Mouse (Mus musculus) telencephalon, adult 2 months (tissue): ENCODE measurements around the gene Npl.

ENCODE experiments used
- DNase-seq: peaks from one replicate; pipeline ENCODE4 v3.0.0-alpha.2; 2011; ENCODE audit warnings: low read depth, low spot score

Gene Npl

DNA sequence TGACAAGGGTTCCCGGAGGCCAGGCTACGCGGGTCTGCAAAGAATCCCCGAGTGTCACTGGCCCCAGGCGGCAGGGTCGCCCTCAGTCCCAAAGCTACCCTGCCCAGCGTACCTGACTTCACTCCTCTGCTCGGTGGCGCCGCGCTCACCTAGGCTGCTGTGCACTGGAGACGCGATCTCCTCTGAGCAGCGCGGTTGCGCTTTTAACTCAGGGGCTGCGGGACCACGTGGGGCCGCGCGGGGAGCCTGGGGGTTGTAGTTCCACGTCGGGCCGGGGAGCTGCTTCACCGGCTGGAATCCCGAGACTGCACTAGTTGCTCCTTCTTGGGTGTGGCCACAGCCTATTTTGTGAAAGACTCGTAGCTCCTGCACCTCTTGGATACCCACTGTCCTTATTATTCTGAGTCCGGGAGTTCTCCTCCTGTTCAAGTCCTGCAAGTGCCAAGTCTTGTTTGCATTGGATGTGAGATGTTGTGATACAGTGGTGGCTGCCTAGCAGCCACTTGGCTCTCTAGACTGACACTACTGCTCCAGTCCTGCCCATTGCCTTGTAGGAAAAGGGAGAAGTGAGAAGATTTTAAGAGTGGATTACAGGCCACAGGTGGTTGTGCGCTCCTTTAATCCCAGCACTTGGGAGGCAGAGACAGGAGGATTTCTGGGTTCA lies at the start of gene Npl:
Npl (minus strand) TSS at position 510 of the 664 bp plus-strand sequence.
- DNase-seq: no peak

DNA sequence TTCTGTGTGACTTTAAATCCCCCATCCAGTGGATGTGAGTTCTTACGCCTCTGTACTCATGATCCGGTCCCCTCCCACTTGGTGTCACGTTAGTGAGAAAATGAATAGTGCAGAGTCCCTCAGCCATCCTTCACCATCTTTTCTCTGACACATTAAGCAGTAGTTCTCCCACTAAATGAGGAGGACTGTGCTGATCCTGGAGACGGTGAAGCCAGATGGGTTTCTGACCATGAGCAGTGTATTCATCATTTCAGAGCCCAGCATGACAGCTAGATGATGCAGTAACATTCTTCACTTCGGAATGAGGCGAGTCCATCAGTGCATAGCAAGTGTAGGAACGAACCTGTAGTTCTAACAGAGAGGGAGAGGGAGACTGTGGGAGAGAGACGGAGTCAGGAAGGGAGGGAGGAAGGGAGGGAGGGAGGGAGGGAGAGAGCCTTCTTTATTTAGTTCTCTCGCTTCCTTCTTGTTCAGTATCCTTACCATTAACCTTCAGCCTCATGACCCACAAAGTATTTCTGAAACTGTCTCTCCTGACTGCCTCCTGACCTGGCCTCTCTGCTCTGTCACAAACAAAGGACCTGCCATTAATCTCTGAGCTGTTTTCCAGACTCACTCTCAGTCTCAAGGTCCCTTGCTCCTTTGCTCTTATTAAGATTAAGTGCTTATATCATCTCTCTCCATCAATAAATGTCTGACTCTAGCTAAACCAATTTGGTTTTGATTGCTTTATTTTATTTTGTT lies 49.6 kb upstream of the Npl start:
- DNase-seq: no peak

DNA sequence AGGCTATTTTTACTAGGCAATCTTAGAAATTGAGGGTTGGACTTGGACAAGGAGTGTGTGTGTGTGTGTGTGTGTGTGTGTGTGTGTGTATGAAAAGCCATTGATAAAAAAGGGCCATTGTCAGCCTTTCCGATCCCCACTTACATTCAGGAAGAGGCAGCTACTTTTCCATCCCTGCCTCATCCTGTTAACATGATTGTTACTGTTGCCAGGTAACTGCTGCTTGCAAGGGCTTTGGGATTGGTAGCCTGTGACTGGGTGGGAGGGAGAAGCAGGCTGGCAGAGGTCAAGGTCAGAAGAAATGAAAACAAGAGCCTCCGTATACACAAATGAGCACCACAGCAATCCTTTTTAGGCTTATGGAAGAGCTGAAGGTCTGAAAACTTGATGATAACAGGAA lies 48.9 kb upstream of the Npl start:
- DNase-seq: no peak

DNA sequence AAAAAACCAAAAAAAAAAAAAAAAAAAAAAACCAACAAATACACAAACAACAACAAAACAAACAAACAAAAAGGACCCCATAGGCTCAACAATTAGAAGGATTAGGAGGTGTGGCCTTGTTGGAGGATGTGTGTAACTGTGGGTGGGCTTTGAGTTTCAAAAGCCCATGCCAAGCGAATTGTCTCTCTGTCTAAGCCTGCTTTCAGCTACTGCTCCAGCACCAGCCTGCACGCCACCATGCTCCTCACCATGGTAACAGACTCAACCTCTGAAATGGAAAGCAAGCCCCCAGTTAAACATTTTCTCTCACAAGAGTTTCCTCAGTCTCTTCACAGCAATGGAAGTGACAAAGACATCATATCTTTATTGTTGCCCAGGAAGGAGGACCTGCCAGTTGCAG lies 43.8 kb upstream of the Npl start:
- no peak for DNase-seq

DNA sequence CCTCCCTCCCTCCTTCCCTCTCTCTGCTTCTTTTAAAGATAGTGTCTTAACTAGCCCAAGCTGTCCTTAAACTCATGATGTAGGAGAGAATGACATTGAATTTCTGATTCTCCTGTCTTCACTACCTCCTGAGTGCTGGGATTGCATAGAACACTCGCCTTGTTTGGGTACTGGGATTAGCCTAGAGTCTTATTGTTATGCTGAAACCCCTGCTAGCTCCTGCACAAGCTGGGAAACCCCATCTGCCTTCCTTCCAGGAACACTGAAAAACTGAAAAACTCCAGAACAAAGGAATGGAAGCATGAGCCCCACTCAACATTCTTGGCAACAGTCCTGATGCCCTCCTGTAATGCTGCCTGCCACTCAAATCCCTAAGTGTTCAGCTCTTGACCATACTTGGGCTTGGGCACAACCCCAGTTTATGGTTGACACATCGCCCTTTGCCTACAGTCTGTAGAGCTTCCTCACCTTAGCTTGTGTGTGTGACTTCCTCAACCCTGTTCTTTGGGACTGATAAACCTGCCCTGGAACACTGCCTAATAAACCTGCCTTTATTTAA lies 40.4 kb upstream of the Npl start:
- no peak for DNase-seq

DNA sequence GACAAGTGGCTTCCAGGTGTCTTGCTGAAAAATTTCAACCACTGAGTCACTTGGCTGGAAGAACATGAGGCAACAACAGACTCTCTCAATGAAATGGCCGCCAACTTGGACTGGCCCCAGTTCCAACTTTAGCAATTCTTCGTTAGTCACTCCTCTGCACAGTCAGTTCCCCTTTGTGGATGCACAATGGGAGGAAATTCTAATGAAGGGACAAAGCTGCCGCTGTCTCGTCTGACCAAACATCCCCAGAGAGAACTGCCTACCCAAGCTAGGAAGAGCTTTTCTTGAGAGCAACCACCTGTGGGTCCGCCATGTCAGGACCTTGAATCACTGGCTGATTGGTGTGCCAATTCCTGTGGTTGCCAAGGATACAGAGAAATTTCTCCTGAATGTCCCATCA lies 38.1 kb upstream of the Npl start:
- DNase-seq: peak; percentile 32

DNA sequence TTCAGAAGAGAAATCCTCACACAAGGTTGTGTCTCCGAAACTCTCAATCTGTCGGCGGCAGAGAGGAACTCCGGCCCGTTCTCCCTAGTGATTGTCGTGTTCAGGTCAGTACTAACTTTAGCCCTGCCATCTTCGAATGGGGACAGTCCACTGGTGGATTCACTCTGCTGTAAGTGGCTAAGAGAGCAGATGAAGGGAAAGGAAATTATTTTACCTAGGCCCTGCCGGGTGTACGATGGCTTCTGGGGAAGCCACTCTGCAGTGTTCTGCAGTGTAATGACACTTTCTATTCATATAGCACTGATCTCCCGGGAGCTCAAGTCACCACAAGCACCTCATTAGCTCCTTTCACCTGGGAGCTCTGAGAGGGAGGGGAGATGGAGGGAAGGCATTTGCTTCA lies 37.0 kb upstream of the Npl start:
- DNase-seq: no peak

DNA sequence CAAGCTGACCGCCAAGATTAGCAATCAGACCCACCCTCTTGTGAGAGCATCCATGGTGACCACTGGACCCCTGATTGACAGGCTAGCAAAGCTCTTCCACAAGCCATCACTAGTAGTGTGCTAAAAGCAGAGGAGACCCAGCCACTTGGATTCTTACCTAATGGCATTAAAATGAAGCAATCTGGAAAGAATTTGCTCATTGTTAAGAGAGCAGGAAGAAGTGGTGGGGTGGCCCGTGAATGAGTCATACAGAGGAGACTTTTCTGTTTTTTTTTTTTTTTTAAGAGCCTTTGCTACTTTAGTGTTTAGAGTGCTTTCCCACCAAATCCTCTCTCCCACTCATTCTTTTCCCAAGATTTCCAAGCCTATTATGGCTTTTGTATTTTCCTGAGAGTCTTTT lies 35.9 kb upstream of the Npl start:
- DNase-seq: no peak

DNA sequence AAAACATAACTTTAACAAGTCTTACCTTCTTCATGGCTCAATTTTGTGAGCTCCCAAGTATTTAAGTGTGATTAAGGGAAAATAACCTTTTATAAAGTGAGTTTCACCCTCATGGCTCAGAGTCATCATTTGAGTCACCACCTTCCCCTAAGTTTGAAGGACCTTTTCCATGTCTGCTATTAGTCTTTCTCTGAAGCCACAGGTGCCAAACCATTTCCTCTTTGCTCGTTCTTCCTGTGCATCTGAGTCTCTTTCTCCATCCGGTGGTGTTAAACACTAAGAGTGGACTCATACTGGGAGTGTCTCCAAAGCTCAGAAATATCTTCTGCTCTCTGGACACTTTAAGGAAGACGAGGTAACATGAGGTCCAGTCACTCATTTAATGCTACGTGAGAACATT lies 33.3 kb upstream of the Npl start:
- no peak for DNase-seq

DNA sequence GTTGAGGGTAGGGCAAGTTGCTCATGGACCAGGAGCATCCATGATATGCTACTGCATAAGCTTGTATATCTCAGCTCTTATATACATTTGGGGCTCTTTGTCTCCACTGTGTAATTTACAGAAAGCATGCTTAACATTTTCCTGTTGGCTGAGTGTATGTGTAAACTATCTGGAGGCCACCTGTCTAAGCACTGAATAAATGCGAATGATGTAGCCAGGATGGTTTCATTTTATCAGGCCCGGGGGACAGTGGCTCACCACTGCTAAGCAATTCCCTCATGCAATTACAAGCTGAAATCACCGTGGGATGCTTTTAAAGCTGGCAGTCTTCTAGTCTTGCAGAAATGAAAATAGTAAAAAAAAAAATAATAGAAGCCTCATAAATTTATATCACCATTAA lies 24.9 kb upstream of the Npl start:
- no peak for DNase-seq

DNA sequence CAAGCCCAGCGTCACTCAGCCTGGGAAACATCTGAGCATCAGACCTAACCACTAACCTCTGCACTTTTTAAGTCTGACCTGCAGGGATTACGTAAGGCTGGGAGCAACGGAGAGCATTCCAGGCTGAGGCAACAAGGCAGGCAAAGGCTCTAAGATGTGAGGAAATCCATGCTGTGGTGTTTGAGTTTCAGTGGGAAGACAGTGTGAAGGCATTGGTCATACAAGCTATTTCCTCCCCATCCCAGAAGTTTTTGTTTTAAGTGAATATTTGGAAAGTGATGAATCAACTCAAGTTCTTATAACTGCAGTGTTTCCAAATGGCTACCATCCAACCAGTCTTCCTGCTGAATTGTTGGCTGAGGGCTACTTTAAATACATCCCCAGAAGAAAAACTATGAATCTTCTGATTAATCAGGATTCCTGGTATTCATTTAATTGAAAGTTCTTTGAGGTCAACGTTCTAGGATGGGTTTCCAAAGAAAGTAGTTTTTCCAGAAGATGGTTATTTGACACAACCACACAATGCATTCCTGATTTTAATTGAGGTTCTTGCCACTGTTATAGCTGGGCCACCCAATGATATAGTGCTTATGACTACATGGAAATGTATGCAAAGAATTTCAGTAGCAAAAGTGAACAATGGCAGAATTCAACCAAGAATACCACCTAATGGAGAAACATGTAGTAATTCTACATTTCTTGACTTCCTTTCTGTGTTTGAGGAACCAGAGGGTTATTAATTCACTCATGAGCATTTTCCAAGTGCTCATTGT lies 22.6 kb upstream of the Npl start:
- no peak for DNase-seq

DNA sequence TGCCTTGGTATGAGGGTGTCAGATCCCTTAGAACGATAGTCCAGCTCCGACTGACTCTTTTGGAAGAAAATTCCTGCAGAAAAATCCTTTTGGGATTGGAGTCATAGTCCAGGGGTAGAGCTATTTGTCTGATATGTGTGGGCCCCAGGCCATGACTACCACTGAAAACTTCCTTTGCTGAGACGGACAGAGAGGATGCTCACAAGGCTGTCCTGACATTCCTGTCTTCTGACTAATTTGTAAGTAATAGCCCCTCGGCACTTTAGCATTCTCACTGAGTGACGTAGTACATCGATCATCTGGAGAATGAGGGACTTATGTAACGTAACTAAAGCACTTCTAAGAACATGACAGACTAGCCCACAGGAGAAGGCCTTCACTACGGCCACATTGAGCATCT lies 15.9 kb upstream of the Npl start:
- DNase-seq: no peak

DNA sequence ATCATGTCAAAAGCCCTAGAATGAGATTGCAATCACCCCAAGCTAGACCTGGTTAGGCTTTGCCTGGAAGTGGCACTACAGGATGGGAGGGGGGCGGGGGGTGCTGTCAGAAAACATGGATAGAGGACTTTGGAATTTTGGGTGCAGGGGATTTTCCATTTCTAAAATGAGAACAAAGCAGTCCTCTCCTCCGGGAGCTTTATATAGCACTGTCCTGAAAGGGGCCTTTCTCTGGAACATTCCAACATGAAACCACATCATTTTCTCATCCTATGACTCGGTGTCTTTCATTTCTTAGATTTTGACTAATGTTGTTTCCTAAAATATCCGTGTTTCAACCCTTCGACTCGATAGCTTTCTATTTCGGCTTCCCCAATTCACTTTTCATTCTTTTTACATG lies 14.9 kb upstream of the Npl start:
- no peak for DNase-seq

DNA sequence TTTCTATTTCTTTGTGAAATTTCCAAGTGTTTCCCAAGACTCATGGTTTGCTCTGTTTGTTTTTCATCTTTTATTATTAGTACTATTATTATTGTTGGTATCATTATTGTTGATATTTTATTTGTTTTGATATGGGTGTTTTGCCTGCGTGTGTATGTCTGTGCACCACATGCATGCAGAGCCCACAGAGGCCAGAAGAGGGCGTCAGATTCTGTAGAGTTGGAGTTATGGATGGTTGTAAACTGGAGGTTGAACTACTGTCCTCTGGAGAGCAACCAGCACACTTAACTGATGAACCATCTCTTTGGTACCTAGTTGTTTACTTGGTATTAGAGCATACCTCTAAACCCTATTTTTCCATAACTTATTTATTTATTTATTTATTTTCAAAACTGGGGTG lies 13.8 kb upstream of the Npl start:
- DNase-seq: no peak

DNA sequence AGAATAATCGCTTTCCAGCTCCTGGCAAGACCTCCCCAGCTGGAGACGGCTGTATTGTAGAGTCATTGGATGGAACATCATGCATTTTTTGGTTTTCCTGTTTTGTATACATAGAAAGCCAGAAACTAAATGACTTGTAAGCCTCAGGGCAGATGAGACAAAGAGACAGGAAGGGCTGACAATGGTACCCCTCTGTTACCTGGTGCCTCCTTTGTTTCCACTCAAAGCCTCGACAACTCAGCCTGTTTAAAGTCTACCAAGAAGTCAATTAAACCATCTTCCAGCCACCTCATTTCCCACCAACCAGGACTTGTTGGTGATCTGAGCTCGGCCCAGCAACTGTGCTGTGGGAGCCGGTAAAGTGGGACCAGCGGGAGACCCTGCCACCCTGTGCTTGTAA lies 11.0 kb upstream of the Npl start:
- no peak for DNase-seq

DNA sequence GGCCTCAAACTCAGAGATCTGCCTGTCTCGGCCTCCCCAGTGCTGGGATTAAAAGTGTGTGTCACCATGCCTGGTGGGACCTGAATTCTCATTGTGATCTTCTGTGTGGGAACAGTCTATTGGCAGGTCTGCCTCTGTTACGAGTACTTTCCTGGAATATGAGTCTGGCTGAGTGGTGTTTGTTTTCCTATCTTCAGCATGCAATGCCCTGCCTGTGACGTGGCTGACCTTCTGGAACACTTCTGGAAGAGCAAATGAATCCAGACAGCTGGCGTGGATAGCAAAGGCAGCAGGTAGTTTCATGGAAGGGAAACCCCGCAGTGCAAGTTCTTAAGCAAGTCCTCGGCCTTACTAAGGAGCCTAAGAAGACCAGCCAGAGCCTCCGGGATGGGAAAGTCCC lies 9.9 kb upstream of the Npl start:
- no peak for DNase-seq

DNA sequence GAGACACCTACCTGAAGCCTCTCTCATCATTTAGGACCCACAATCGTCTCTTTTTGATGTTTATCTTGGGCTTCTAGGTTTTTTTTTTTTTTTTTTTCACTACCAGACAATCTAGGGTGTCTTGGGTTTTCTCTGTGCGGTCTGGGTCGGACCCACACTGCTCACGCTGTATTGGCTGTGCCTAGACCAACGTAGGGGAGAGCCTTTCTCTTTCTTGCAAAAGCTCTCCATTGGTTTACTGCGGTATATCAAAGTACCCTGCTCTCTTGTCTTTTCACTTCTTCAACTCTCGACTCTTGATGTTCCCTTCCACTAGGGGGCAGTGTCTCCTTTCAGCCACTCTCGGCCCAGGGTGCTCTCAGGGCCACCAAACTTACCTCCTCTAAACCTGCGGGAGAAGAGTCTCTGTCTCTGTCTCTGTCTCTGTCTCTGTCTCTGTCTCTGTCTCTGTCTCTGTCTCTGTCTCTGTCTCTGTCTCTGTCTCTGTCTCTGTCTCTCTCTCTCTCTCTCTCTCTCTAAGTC lies 9.3 kb upstream of the Npl start:
- no peak for DNase-seq

DNA sequence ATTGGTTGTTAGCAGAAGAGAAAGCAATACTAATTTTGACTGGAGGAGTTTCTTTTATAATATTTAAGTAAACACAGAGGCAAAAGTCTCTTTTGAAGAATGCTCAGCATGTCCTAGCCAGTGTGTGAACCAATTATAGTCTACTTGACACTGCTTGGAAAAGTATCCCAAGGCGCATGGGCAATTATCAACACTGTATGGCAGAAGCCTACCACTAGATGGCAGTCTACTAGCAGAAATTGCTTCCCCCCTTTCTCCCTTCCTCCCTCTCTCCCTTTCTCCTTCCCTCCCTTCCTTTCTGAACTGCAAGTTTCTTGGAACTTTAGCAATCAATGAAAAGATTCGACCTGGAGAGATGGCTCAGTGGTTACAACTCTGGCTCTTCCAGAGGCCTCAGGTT lies 7.1 kb upstream of the Npl start:
- DNase-seq: no peak

DNA sequence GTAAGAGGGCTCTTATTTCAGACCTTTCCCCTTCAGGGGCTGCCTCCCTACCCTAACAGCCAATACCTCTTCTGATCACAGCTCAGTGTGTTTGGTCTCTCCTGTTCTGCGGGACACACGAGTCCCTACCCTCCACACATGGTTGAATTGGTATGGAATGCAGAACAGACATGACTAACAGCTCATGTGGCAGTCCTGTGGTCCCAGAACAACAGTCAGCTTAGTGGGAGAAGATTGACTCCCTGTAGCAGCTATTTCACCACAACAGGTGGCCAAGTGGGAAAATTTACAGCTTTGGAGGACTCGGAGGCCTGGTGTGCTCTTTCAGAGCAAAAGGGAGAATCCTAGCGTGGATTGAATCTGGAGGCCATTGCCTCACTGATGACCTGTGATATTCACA lies 6.4 kb upstream of the Npl start:
- no peak for DNase-seq

DNA sequence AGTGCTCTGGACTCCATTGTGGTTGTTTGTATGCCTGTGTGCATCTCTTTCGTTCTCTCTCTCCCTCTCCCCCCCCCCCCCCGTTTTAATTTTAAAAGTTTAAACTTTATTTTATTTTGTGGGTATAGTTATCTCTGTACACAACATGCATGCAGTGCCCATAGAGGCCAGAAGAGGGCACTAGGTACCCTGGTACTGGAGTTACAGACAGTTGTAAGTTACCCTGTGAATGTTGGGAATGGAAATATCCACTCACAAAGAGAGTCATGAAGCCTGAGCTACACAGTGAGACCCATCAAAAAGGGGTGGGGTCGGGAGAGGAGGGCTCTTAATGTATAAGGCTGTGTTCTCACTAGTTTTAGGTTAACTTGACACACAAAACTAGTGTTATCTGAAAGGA lies 969 bp upstream of the Npl start:
- no peak for DNase-seq

DNA sequence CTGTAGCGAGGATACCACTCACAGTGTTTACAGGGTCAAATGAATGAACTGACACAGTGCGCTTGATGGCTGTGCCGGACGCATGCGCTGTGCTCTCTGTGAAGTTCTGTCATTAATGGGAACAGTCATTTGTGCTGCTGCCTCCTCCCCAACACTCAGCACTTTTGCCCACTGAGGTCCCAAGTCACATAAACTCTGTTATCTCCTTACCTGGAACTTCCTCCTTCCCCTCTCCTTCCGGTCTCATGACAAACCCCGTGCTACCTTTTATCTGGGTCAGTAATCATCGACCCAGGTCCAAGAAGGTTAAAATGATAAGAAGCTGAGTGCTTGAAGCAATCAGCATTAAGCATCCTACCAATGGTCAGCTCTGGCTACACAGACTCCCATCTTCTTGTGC lies 2.3 kb downstream of the Npl start:
- no peak for DNase-seq

DNA sequence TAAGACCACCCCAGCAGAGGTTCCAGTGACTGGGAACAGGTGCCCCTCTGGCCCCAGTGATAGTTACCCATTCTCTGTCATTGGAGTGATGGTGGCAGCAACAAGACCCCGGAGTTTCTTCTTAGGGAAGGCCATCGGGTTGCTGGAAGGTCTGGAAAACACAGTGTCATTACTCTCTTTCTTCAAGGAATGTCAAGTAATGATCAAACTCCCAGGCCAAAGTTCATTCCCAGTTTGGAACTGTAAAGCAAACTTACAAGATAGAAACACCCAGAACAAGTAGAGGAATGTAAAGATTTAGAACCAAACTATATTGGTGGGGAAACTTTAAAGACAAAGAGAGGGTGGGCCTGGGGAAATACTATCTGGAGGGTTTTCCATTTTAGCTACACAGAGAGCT lies 4.6 kb downstream of the Npl start:
- no peak for DNase-seq
